Mouse (Mus musculus) MEL (cell line): ENCODE measurements around the gene Cenps. TPM values are rescaled to one million over a fixed set of nuclear protein-coding genes. Genes with fewer than 3 reads are reported as not detected.

Experiments
- DNase-seq: peaks from one replicate; pipeline ENCODE4 v3.0.0; 2011; ENCODE audit warnings: low read depth, low spot score
- H3K27ac ChIP-seq: 2 replicates; pipeline ENCODE4 v1.5.1; 2012; ENCODE audit warnings: low read depth, mild to moderate bottlenecking, control low read depth, low read length, moderate library complexity; ENCODE audit not compliant: control insufficient read depth
- H3K27me3 ChIP-seq, 2 experiments: fragments of 150-350 bp in 1 of 2; sonication (generic) in 1 of 2; 2 replicates each; pipeline ENCODE4 v1.6.1; 2012; ENCODE audit warnings: low read length in 2 of 2, mild to moderate bottlenecking in 2 of 2, improper control_type of control experiment in 1 of 2, moderate library complexity in 1 of 2; ENCODE audit not compliant: insufficient read depth in 2 of 2, control insufficient read depth in 1 of 2
- H3K36me3 ChIP-seq, 2 experiments: 2 replicates each; pipeline ENCODE4 v1.6.1; 2012 to 2014; ENCODE audit warnings: low read length in 2 of 2, improper control_type of control experiment in 1 of 2, inconsistent platforms in 1 of 2, mild to moderate bottlenecking in 1 of 2; ENCODE audit not compliant: insufficient read depth in 2 of 2, control insufficient read depth in 1 of 2
- H3K4me1 ChIP-seq, 2 experiments: fragments of 150-350 bp in 1 of 2; sonication (generic) in 1 of 2; 2 replicates each; pipeline ENCODE4 v1.6.1; 2012; ENCODE audit warnings: low read length in 2 of 2, improper control_type of control experiment in 1 of 2, mild to moderate bottlenecking in 1 of 2; ENCODE audit not compliant: insufficient read depth in 2 of 2, control insufficient read depth in 1 of 2
- H3K4me3 ChIP-seq, 2 experiments: fragments of 150-350 bp in 1 of 2; sonication (generic) in 1 of 2; 2 replicates each; pipeline ENCODE4 v1.5.1; 2012; ENCODE audit warnings: low read depth in 2 of 2, low read length in 2 of 2, mild to moderate bottlenecking in 2 of 2, moderate library complexity in 2 of 2, control low read depth in 1 of 2, improper control_type of control experiment in 1 of 2; ENCODE audit not compliant: control insufficient read depth in 1 of 2, insufficient read depth in 1 of 2
- H3K79me2 ChIP-seq: 2 replicates; pipeline ENCODE4 v1.6.1; 2012; ENCODE audit warnings: mild to moderate bottlenecking, low read length, moderate library complexity; ENCODE audit not compliant: control insufficient read depth, poor library complexity, insufficient read depth
- H3K9ac ChIP-seq: 2 replicates; pipeline ENCODE4 v1.6.1; 2012; ENCODE audit warnings: low read depth, mild to moderate bottlenecking, control low read depth, low read length, moderate library complexity; ENCODE audit not compliant: control insufficient read depth, poor library complexity, severe bottlenecking
- H3K9me3 ChIP-seq: fragments of 150-350 bp; sonication (generic); replicated peaks from 2 replicates; pipeline ENCODE4 v1.6.1; 2012; ENCODE audit warnings: mild to moderate bottlenecking, low read length, improper control_type of control experiment, moderate library complexity; ENCODE audit not compliant: insufficient read depth
- BHLHE40 ChIP-seq: IDR thresholded peaks from 2 replicates; pipeline ENCODE4 v1.6.1; 2012; ENCODE audit warnings: low read depth, mild to moderate bottlenecking, inconsistent platforms, low read length, improper control_type of control experiment, borderline replicate concordance
- CHD2 ChIP-seq: IDR thresholded peaks from 2 replicates; pipeline ENCODE4 v1.6.1; 2011; ENCODE audit warnings: low read length, improper control_type of control experiment
- CTCF ChIP-seq, 3 experiments: IDR thresholded peaks in 2 of 3; conservative IDR thresholded peaks in 1 of 3; 2 replicates each; pipeline ENCODE4 v1.5.1; 2011 to 2012; ENCODE audit warnings: low read length in 3 of 3, low read depth in 2 of 3, mild to moderate bottlenecking in 2 of 3, improper control_type of control experiment in 1 of 3, inconsistent platforms in 1 of 3, mixed read lengths in 1 of 3, moderate library complexity in 1 of 3; ENCODE audit not compliant: control insufficient read depth in 1 of 3, insufficient read depth in 1 of 3, poor library complexity in 1 of 3, severe bottlenecking in 1 of 3
- ELF1 ChIP-seq: IDR thresholded peaks from 2 replicates; pipeline ENCODE4 v1.6.1; 2014; ENCODE audit warnings: low read depth, mild to moderate bottlenecking, inconsistent platforms, low read length, improper control_type of control experiment, moderate library complexity
- ETS1 ChIP-seq: IDR thresholded peaks from 2 replicates; pipeline ENCODE4 v1.6.1; 2012; ENCODE audit warnings: low read depth, mild to moderate bottlenecking, inconsistent platforms, low read length, improper control_type of control experiment, moderate library complexity
- JUND ChIP-seq: IDR thresholded peaks from 2 replicates; pipeline ENCODE4 v1.6.1; 2011; ENCODE audit warnings: low read depth, mild to moderate bottlenecking, improper control_type of control experiment, low read length
- KAT2A ChIP-seq: conservative IDR thresholded peaks from 2 replicates; pipeline ENCODE4 v1.6.1; 2012; ENCODE audit warnings: low read depth, low read length, improper control_type of control experiment, inconsistent platforms
- MAFK ChIP-seq: IDR thresholded peaks from 2 replicates; pipeline ENCODE4 v1.6.1; 2011; ENCODE audit warnings: low read depth, mild to moderate bottlenecking, low read length, improper control_type of control experiment, borderline replicate concordance
- MAX ChIP-seq: IDR thresholded peaks from 2 replicates; pipeline ENCODE4 v1.6.1; 2011; ENCODE audit warnings: low read length, improper control_type of control experiment
- MAZ ChIP-seq: IDR thresholded peaks from 2 replicates; pipeline ENCODE4 v1.6.1; 2012; ENCODE audit warnings: low read depth, mild to moderate bottlenecking, inconsistent platforms, low read length, improper control_type of control experiment
- MEF2A ChIP-seq: IDR thresholded peaks from 2 replicates; pipeline ENCODE4 v1.6.1; 2014; ENCODE audit warnings: low read depth, mild to moderate bottlenecking, inconsistent platforms, low read length, improper control_type of control experiment; ENCODE audit not compliant: poor library complexity, insufficient replicate concordance, severe bottlenecking; ENCODE audit errors: extremely low read depth
- MXI1 ChIP-seq: IDR thresholded peaks from 2 replicates; pipeline ENCODE4 v1.6.1; 2011; ENCODE audit warnings: mild to moderate bottlenecking, low read depth, low read length, improper control_type of control experiment
- MYB ChIP-seq: IDR thresholded peaks from 2 replicates; pipeline ENCODE4 v1.6.1; 2011; ENCODE audit warnings: mild to moderate bottlenecking, low read depth, low read length, improper control_type of control experiment
- NRF1 ChIP-seq: IDR thresholded peaks from 2 replicates; pipeline ENCODE4 v1.6.1; 2014; ENCODE audit warnings: low read depth, mild to moderate bottlenecking, inconsistent platforms, low read length, improper control_type of control experiment, moderate library complexity; ENCODE audit not compliant: poor library complexity, insufficient read depth, severe bottlenecking
- POLR2AphosphoS5 ChIP-seq: IDR thresholded peaks from 2 replicates; pipeline ENCODE4 v1.6.1; 2012; ENCODE audit warnings: low read depth, borderline replicate concordance, mild to moderate bottlenecking, inconsistent platforms, low read length, moderate library complexity, mixed read lengths
- RCOR1 ChIP-seq: IDR thresholded peaks from 2 replicates; pipeline ENCODE4 v1.6.1; 2012; ENCODE audit warnings: low read depth, mild to moderate bottlenecking, inconsistent platforms, low read length, improper control_type of control experiment
- TAL1 ChIP-seq: IDR thresholded peaks from 2 replicates; pipeline ENCODE4 v1.6.1; 2012; ENCODE audit warnings: mild to moderate bottlenecking, inconsistent platforms, low read length, moderate library complexity, mixed read lengths
- TCF12 ChIP-seq: IDR thresholded peaks from 2 replicates; pipeline ENCODE4 v1.6.1; 2014; ENCODE audit warnings: low read depth, mild to moderate bottlenecking, inconsistent platforms, low read length, improper control_type of control experiment, moderate library complexity
- UBTF ChIP-seq: IDR thresholded peaks from 2 replicates; pipeline ENCODE4 v1.6.1; 2012; ENCODE audit warnings: low read depth, mild to moderate bottlenecking, inconsistent platforms, low read length, improper control_type of control experiment, moderate library complexity, borderline replicate concordance; ENCODE audit not compliant: insufficient read depth
- USF2 ChIP-seq, 2 experiments: IDR thresholded peaks; 2 replicates each; pipeline ENCODE4 v1.6.1; 2011 to 2012; ENCODE audit warnings: improper control_type of control experiment in 2 of 2, low read length in 2 of 2, borderline replicate concordance in 1 of 2, inconsistent platforms in 1 of 2, low read depth in 1 of 2, mild to moderate bottlenecking in 1 of 2; ENCODE audit not compliant: insufficient read depth in 1 of 2
- ZC3H11A ChIP-seq: IDR thresholded peaks from 2 replicates; pipeline ENCODE4 v1.6.1; 2012; ENCODE audit warnings: low read depth, mild to moderate bottlenecking, inconsistent platforms, low read length, improper control_type of control experiment
- ZKSCAN1 ChIP-seq: IDR thresholded peaks from 2 replicates; pipeline ENCODE4 v1.6.1; 2012; ENCODE audit warnings: low read depth, mild to moderate bottlenecking, inconsistent platforms, low read length, improper control_type of control experiment, moderate library complexity
- ZMIZ1 ChIP-seq: IDR thresholded peaks from 2 replicates; pipeline ENCODE4 v1.6.1; 2012; ENCODE audit warnings: low read depth, mild to moderate bottlenecking, inconsistent platforms, low read length, improper control_type of control experiment, moderate library complexity
- polyA plus RNA-seq, 2 experiments: library from polyadenylated mRNA; stranded (reverse) in 1 of 2; unstranded in 1 of 2; fragments of >175 nt in 1 of 2; fragments of >200 nt in 1 of 2; gene quantifications; 2 replicates each; pipeline versions ENCODE4 v1.2.1 to v1.2.4; 2012; ENCODE audit warnings: low replicate concordance in 2 of 2, low read depth in 1 of 2; ENCODE audit not compliant: insufficient read length in 2 of 2, insufficient read depth in 1 of 2, missing spikeins in 1 of 2
- total RNA-seq: library from RNA; depleted of rRNA; stranded (reverse); fragments of 300-350 nt; gene quantifications from 2 replicates; pipeline ENCODE4 v1.2.3, GENCODE M21; 2012

Cenps gene
- total and polyA plus RNA-seq, 3 experiments, result 13.4 to 60.7 TPM; not detected in 1

DNA sequence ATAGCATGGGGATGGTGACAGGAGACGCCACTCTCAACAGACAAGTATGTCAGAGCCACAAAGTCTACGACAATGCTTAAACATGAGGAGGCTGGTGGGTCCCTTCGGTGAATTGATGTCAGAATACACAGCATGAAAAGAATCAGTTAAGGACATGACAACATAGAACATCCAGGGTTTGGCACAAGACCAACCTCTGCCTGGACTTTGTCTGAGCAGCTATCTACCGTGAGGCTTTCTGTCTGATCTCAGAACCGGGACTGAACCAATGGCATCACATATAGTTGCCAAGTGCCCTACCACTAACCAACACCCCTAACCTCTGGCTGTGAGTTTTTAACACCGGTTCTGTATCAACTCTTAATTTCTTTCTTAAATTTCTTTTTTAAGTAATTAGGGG lies 39.2 kb upstream of the Cenps start:
- Histone ChIP-seq H3K36me3 (no peaks in the 10 kb centered on the region), H3K4me1 (peaks cover 0 to 1% of the 10 kb centered on the region in 2 experiments; a peak in 1 of 4 replicates), H3K79me2 (no peaks in the 10 kb centered on the region), H3K27me3 (no peaks in the 10 kb centered on the region), H3K27ac (no peak overlapping the region), H3K9me3 (no peaks in the 10 kb centered on the region), H3K4me3 (no peak overlapping the region), H3K9ac (no peak overlapping the region)
- DNase-seq, result no peak
- TF ChIP-seq POLR2AphosphoS5, result no peak
- no peak for TF ChIP-seq UBTF
- TF ChIP-seq MYB, result no peak
- TF ChIP-seq CTCF (IDR thresholded peaks at IDR 0.05 in 2 of 3, conservative IDR thresholded peaks at IDR 0.05 in 1 of 3; ENCODE audit: control insufficient read depth in 1 of 3, insufficient read depth in 1 of 3, low read depth in 2 of 3, low read length in 3 of 3, poor library complexity in 1 of 3, severe bottlenecking in 1 of 3), result no peak
- TF ChIP-seq MEF2A, result no peak
- no peak for TF ChIP-seq MAX
- no peak for TF ChIP-seq TCF12
- no peak for TF ChIP-seq ETS1
- TF ChIP-seq RCOR1, result no peak
- TF ChIP-seq ZMIZ1, result no peak
- TF ChIP-seq MXI1, result no peak
- no peak for TF ChIP-seq BHLHE40
- TF ChIP-seq JUND, result no peak
- TF ChIP-seq TAL1, result no peak
- TF ChIP-seq USF2 (IDR thresholded peaks at IDR 0.05; ENCODE audit: borderline replicate concordance in 1 of 2, insufficient read depth in 1 of 2, low read depth in 1 of 2, low read length in 2 of 2), result no peak

DNA sequence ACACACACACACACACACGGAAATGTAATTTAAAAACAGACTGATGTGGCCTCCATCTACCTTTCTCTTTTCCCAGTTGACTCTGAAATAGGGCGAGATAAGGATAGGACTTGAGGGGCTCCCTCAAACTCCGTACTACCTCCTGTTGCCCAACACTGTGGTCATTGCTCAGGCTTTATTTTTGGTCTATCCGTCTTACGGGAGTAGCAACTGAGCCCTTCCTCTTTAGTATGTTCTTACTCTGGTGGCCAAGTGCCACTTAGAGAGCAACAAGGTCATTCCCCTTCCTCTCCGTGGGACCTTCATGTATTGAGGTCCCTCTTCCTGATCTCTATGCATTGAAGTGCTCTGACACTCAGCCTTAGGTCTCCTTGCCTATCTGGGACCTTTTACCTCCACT lies 36.2 kb upstream of the Cenps start:
- no peak overlapping the region for H3K27ac ChIP-seq
- no peaks in the 10 kb centered on the region for H3K79me2 ChIP-seq
- H3K4me3 ChIP-seq, result no peak overlapping the region
- no peak for TF ChIP-seq MXI1
- TF ChIP-seq MAFK, result no peak
- no peak for TF ChIP-seq ELF1
- no peak for TF ChIP-seq USF2 (IDR thresholded peaks at IDR 0.05; ENCODE audit: borderline replicate concordance in 1 of 2, insufficient read depth in 1 of 2, low read depth in 1 of 2, low read length in 2 of 2)
- no peak for TF ChIP-seq KAT2A
- no peak for TF ChIP-seq MAZ
- no peak for TF ChIP-seq NRF1
- no peak for TF ChIP-seq CTCF (IDR thresholded peaks at IDR 0.05 in 2 of 3, conservative IDR thresholded peaks at IDR 0.05 in 1 of 3; ENCODE audit: control insufficient read depth in 1 of 3, insufficient read depth in 1 of 3, low read depth in 2 of 3, low read length in 3 of 3, poor library complexity in 1 of 3, severe bottlenecking in 1 of 3)
- no peak for TF ChIP-seq CHD2
- no peak for TF ChIP-seq ZC3H11A
- no peak for TF ChIP-seq MAX
- TF ChIP-seq ZKSCAN1, result no peak
- no peaks in the 10 kb centered on the region for H3K9me3 ChIP-seq
- H3K9ac ChIP-seq, result no peak overlapping the region
- H3K27me3 ChIP-seq, result no peaks in the 10 kb centered on the region
- peaks cover 4 to 13% of the 10 kb centered on the region in 2 experiments; a peak in 3 of 4 replicates for H3K4me1 ChIP-seq
- H3K36me3 ChIP-seq, result peaks cover 0 to 12% of the 10 kb centered on the region in 2 experiments; a peak in 2 of 4 replicates
- DNase-seq, result no peak
